Mouse (Mus musculus) heart, embryonic 11.5 days (tissue): ENCODE results near the gene Mrpl42. TPM values are rescaled to one million over a fixed set of nuclear protein-coding genes. Genes with fewer than 3 reads are reported as not detected.

Source experiments
- ATAC-seq: fragments of 200-750 bp; cut with Nextera tagmentation; replicated peaks from 2 replicates; pipeline ENCODE4 v1.8.0; 2017; ENCODE audit warnings: moderate library complexity; ENCODE audit not compliant: insufficient number of reproducible peaks, low FRiP score, low TSS enrichment
- H3K27ac ChIP-seq: fragments of 300-500 bp; sonication (generic); 2 replicates; pipeline ENCODE4 v1.5.1; 2014; ENCODE audit warnings: mild to moderate bottlenecking, low read depth, low read length
- H3K27me3 ChIP-seq: fragments of 300-500 bp; sonication (generic); 2 replicates; pipeline ENCODE4 v1.6.1; 2014; ENCODE audit warnings: mild to moderate bottlenecking, low read length, mixed read lengths; ENCODE audit not compliant: control insufficient read depth, insufficient read depth
- H3K36me3 ChIP-seq: fragments of 300-500 bp; sonication (generic); 2 replicates; pipeline ENCODE4 v1.6.1; 2014; ENCODE audit warnings: mild to moderate bottlenecking, low read length, moderate library complexity, mixed read lengths; ENCODE audit not compliant: control insufficient read depth, insufficient read depth
- H3K4me1 ChIP-seq: fragments of 300-500 bp; sonication (generic); 2 replicates; pipeline ENCODE4 v1.6.1; 2014; ENCODE audit warnings: low read length; ENCODE audit not compliant: control insufficient read depth, insufficient read depth
- H3K4me2 ChIP-seq: fragments of 300-500 bp; sonication (generic); 2 replicates; pipeline ENCODE4 v1.6.1; 2014; ENCODE audit warnings: mild to moderate bottlenecking, moderate library complexity
- H3K4me3 ChIP-seq: fragments of 300-500 bp; sonication (generic); 2 replicates; pipeline ENCODE4 v1.5.1; 2014; ENCODE audit warnings: low read depth, low read length
- H3K9ac ChIP-seq: fragments of 300-500 bp; sonication (generic); 2 replicates; pipeline ENCODE4 v1.6.1; 2014; ENCODE audit warnings: mild to moderate bottlenecking, low read depth, low read length, moderate library complexity
- H3K9me3 ChIP-seq: fragments of 300-500 bp; sonication (generic); replicated peaks from 2 replicates; pipeline ENCODE4 v1.6.1; 2016; ENCODE audit warnings: low read length; ENCODE audit not compliant: control insufficient read depth
- WGBS: fragments of 180-500 bp; shearing (Covaris S2); extraction: QIAGEN DNeasy Blood & Tissue Kit; methylation state at CpG from one replicate; pipeline ENCODE4 v1.1.7; 2014; ENCODE audit not compliant: insufficient replicate concordance; 5-methylcytosine and 5-hydroxymethylcytosine counted together
- polyA plus RNA-seq: library from polyadenylated mRNA; unstranded; fragments of >200 nt; fragmentation: Nextera tagmentation; extraction: Ambion mirVana; gene quantifications from 2 replicates; pipeline ENCODE4 v1.2.1, GENCODE M21; 2014

Gene Mrpl42
- polyA plus RNA-seq, 1 experiment from 2014 or later: 543 TPM

- 10% methylated on average over 10 of the region's 10 CpGs for WGBS
- no peak overlapping the region for H3K4me2 ChIP-seq
- no peak overlapping the region for H3K27ac ChIP-seq
- H3K4me3 ChIP-seq: no peak overlapping the region
- H3K9ac ChIP-seq: no peak overlapping the region
- H3K36me3 ChIP-seq: no peaks in the 10 kb centered on the region
- H3K27me3 ChIP-seq: no peaks in the 10 kb centered on the region
- ATAC-seq: no peak
- no peaks in the 10 kb centered on the region for H3K4me1 ChIP-seq
- no peaks in the 10 kb centered on the region for H3K9me3 ChIP-seq
Measured at GRCm38 (mm10) chr10:95475923-95476322, 25.8 kb downstream of the Mrpl42 start.

- Histone ChIP-seq H3K27ac (no peak overlapping the region), H3K9me3 (no peaks in the 10 kb centered on the region), H3K36me3 (no peaks in the 10 kb centered on the region), H3K4me1 (no peaks in the 10 kb centered on the region), H3K4me2 (no peak overlapping the region), H3K4me3 (no peak overlapping the region), H3K27me3 (no peaks in the 10 kb centered on the region), H3K9ac (no peak overlapping the region)
- no peak for ATAC-seq
- WGBS: 79% methylated on average over 11 of the region's 11 CpGs
Measured at GRCm38 (mm10) chr10:95471889-95472547, 29.7 kb downstream of the Mrpl42 start.

GRCm38 (mm10) chr10:95471186-95471585 lies 30.6 kb downstream of the Mrpl42 start:
- ATAC-seq: no peak
- 76% methylated on average over 3 of the region's 3 CpGs for WGBS
- Histone ChIP-seq H3K9me3 (no peaks in the 10 kb centered on the region), H3K27me3 (no peaks in the 10 kb centered on the region), H3K4me3 (no peak overlapping the region), H3K9ac (no peak overlapping the region), H3K27ac (no peak overlapping the region), H3K4me1 (no peaks in the 10 kb centered on the region), H3K36me3 (no peaks in the 10 kb centered on the region), H3K4me2 (no peak overlapping the region)

- no peak overlapping the region for H3K4me3 ChIP-seq
- H3K9me3 ChIP-seq: no peaks in the 10 kb centered on the region
- WGBS: 34% methylated on average over 4 of the region's 4 CpGs
- ATAC-seq: no peak
- no peak overlapping the region for H3K4me2 ChIP-seq
- no peaks in the 10 kb centered on the region for H3K4me1 ChIP-seq
- no peaks in the 10 kb centered on the region for H3K27me3 ChIP-seq
- no peak overlapping the region for H3K9ac ChIP-seq
- no peak overlapping the region for H3K27ac ChIP-seq
- H3K36me3 ChIP-seq: no peaks in the 10 kb centered on the region
Measured at GRCm38 (mm10) chr10:95468894-95469293, 32.8 kb downstream of the Mrpl42 start.

- H3K9ac ChIP-seq: no peak overlapping the region
- no peaks in the 10 kb centered on the region for H3K4me1 ChIP-seq
- no peaks in the 10 kb centered on the region for H3K9me3 ChIP-seq
- no peak overlapping the region for H3K4me2 ChIP-seq
- H3K27ac ChIP-seq: no peak overlapping the region
- H3K4me3 ChIP-seq: no peak overlapping the region
- no peaks in the 10 kb centered on the region for H3K36me3 ChIP-seq
- H3K27me3 ChIP-seq: no peaks in the 10 kb centered on the region
- WGBS: 28% methylated on average over 4 of the region's 4 CpGs
- no peak for ATAC-seq
Measured at GRCm38 (mm10) chr10:95465485-95465896, 36.2 kb downstream of the Mrpl42 start.

- H3K27ac ChIP-seq: no peak overlapping the region
- no peak for ATAC-seq
- H3K4me1 ChIP-seq: no peaks in the 10 kb centered on the region
- no peak overlapping the region for H3K4me2 ChIP-seq
- no peak overlapping the region for H3K9ac ChIP-seq
- no peak overlapping the region for H3K4me3 ChIP-seq
- no peaks in the 10 kb centered on the region for H3K27me3 ChIP-seq
- WGBS: 73% methylated on average over 6 of the region's 6 CpGs
- H3K9me3 ChIP-seq: no peaks in the 10 kb centered on the region
- H3K36me3 ChIP-seq: no peaks in the 10 kb centered on the region
Measured at GRCm38 (mm10) chr10:95464527-95464926, 37.2 kb downstream of the Mrpl42 start.

- H3K4me1 ChIP-seq: no peaks in the 10 kb centered on the region
- no peaks in the 10 kb centered on the region for H3K9me3 ChIP-seq
- H3K9ac ChIP-seq: no peak overlapping the region
- no peak overlapping the region for H3K4me3 ChIP-seq
- no peak overlapping the region for H3K4me2 ChIP-seq
- H3K27me3 ChIP-seq: no peaks in the 10 kb centered on the region
- no peaks in the 10 kb centered on the region for H3K36me3 ChIP-seq
- H3K27ac ChIP-seq: no peak overlapping the region
- WGBS: 55% methylated on average over 1 of the region's 1 CpGs
- no peak for ATAC-seq
Measured at GRCm38 (mm10) chr10:95462231-95462630, 39.5 kb downstream of the Mrpl42 start.

- no peak overlapping the region for H3K4me2 ChIP-seq
- H3K36me3 ChIP-seq: no peaks in the 10 kb centered on the region
- no peak overlapping the region for H3K4me3 ChIP-seq
- H3K9me3 ChIP-seq: no peaks in the 10 kb centered on the region
- no peak overlapping the region for H3K9ac ChIP-seq
- ATAC-seq: no peak
- H3K4me1 ChIP-seq: no peaks in the 10 kb centered on the region
- H3K27me3 ChIP-seq: no peaks in the 10 kb centered on the region
- WGBS: 65% methylated on average over 4 of the region's 4 CpGs
- no peak overlapping the region for H3K27ac ChIP-seq
Measured at GRCm38 (mm10) chr10:95461053-95461553, 40.6 kb downstream of the Mrpl42 start.
